Mouse (Mus musculus) forebrain, embryonic 15.5 days (tissue): ENCODE results near the gene Cped1. TPM values are rescaled to one million over a fixed set of nuclear protein-coding genes. Genes with fewer than 3 reads are reported as not detected.
"Not testable (repeated sequence)": the region's sequence is repeated elsewhere in the genome, so short reads cannot be mapped to it uniquely, and the experiment has no call there.

Source experiments
- ATAC-seq: fragments of 200-750 bp; cut with Nextera tagmentation; replicated peaks from 2 replicates; pipeline ENCODE4 v1.8.0; 2017; ENCODE audit warnings: mild to moderate bottlenecking, moderate TSS enrichment, moderate library complexity
- H3K27ac ChIP-seq: fragments of 300-500 bp; sonication (generic); replicated peaks from 2 replicates; pipeline ENCODE4 v1.5.1; 2015; ENCODE audit warnings: mild to moderate bottlenecking, inconsistent platforms
- H3K27me3 ChIP-seq: fragments of 300-500 bp; sonication (generic); 2 replicates; pipeline ENCODE4 v1.6.1; 2015; ENCODE audit warnings: inconsistent platforms
- H3K36me3 ChIP-seq: fragments of 300-500 bp; sonication (generic); 2 replicates; pipeline ENCODE4 v1.6.1; 2015; ENCODE audit warnings: mild to moderate bottlenecking, inconsistent platforms
- H3K4me1 ChIP-seq: fragments of 300-500 bp; sonication (generic); 2 replicates; pipeline ENCODE4 v1.6.1; 2015; ENCODE audit warnings: inconsistent platforms
- H3K4me2 ChIP-seq: fragments of 300-500 bp; sonication (generic); replicated peaks from 2 replicates; pipeline ENCODE4 v1.6.1; 2015; ENCODE audit warnings: mild to moderate bottlenecking, inconsistent platforms
- H3K4me3 ChIP-seq: fragments of 300-500 bp; sonication (generic); 2 replicates; pipeline ENCODE4 v1.5.1; 2015; ENCODE audit warnings: mild to moderate bottlenecking, inconsistent platforms
- H3K9ac ChIP-seq: fragments of 300-500 bp; sonication (generic); replicated peaks from 2 replicates; pipeline ENCODE4 v1.6.1; 2015; ENCODE audit warnings: mild to moderate bottlenecking, inconsistent platforms
- H3K9me3 ChIP-seq: fragments of 300-500 bp; sonication (generic); 2 replicates; pipeline ENCODE4 v1.6.1; 2016; ENCODE audit warnings: inconsistent platforms
- WGBS: fragments of 180-500 bp; shearing (Covaris S2); methylation state at CpG from one replicate; pipeline ENCODE4 v1.1.7; 2015; ENCODE audit warnings: mixed read lengths; 5-methylcytosine and 5-hydroxymethylcytosine counted together
- polyA plus RNA-seq: library from polyadenylated mRNA; unstranded; fragments of >200 nt; fragmentation: Nextera tagmentation; extraction: Ambion mirVana; gene quantifications from 2 replicates; pipeline ENCODE4 v1.2.1, GENCODE M21; 2015

Gene Cped1
- polyA plus RNA-seq, 1 experiment from 2014 or later, result 3.0 TPM

GRCm38 (mm10) chr6:22224351-22224750 is 238.6 kb downstream of the Cped1 start:
- Histone ChIP-seq H3K9me3 (no peaks in the 10 kb centered on the region), H3K9ac (no peak overlapping the region), H3K27ac (no peak overlapping the region), H3K27me3 (no peaks in the 10 kb centered on the region), H3K4me3 (no peak overlapping the region), H3K4me1 (no peaks in the 10 kb centered on the region), H3K36me3 (no peaks in the 10 kb centered on the region), H3K4me2 (no peak overlapping the region)
- 91% methylated on average over 4 of the region's 4 CpGs for WGBS
- ATAC-seq, result no peak

- 79% methylated on average over 3 of the region's 3 CpGs for WGBS
- no peaks in the 10 kb centered on the region for H3K36me3 ChIP-seq
Measured at GRCm38 (mm10) chr6:22231244-22231643, 245.5 kb downstream of the Cped1 start.

GRCm38 (mm10) chr6:22233517-22233916 is 247.8 kb downstream of the Cped1 start:
- no peak overlapping the region for H3K27ac ChIP-seq
- no peak overlapping the region for H3K4me3 ChIP-seq
- H3K36me3 ChIP-seq, result no peaks in the 10 kb centered on the region
- ATAC-seq, result no peak
- H3K27me3 ChIP-seq, result no peaks in the 10 kb centered on the region
- no peaks in the 10 kb centered on the region for H3K4me1 ChIP-seq
- H3K9ac ChIP-seq, result no peak overlapping the region
- H3K4me2 ChIP-seq, result no peak overlapping the region
- WGBS, result 53% methylated on average over 6 of the region's 6 CpGs
- H3K9me3 ChIP-seq, result no peaks in the 10 kb centered on the region

More at GRCm38 (mm10) chr6:22231244-22231643, 245.5 kb downstream of the Cped1 start:
- no peak overlapping the region for H3K27ac ChIP-seq
- no peaks in the 10 kb centered on the region for H3K9me3 ChIP-seq
- H3K27me3 ChIP-seq, result no peaks in the 10 kb centered on the region
- H3K9ac ChIP-seq, result no peak overlapping the region
- no peaks in the 10 kb centered on the region for H3K4me1 ChIP-seq
- no peak for ATAC-seq
- no peak overlapping the region for H3K4me3 ChIP-seq
- no peak overlapping the region for H3K4me2 ChIP-seq

GRCm38 (mm10) chr6:22235133-22235532 is 249.4 kb downstream of the Cped1 start:
- Histone ChIP-seq H3K27ac (no peak overlapping the region), H3K9me3 (no peaks in the 10 kb centered on the region), H3K9ac (no peak overlapping the region), H3K27me3 (no peaks in the 10 kb centered on the region), H3K4me1 (no peaks in the 10 kb centered on the region), H3K4me3 (no peak overlapping the region), H3K4me2 (no peak overlapping the region), H3K36me3 (no peaks in the 10 kb centered on the region)
- no peak for ATAC-seq
- WGBS, result 90% methylated on average over 6 of the region's 6 CpGs

- Histone ChIP-seq H3K4me3 (no peak overlapping the region), H3K9ac (no peak overlapping the region), H3K4me1 (no peaks in the 10 kb centered on the region), H3K4me2 (no peak overlapping the region), H3K9me3 (no peaks in the 10 kb centered on the region), H3K36me3 (no peaks in the 10 kb centered on the region), H3K27ac (no peak overlapping the region), H3K27me3 (no peaks in the 10 kb centered on the region)
- no peak for ATAC-seq
- WGBS, result 72% methylated on average over 8 of the region's 8 CpGs
Measured at GRCm38 (mm10) chr6:22243321-22243720, 257.6 kb downstream of the Cped1 start.

GRCm38 (mm10) chr6:22246696-22247095 is 261.0 kb downstream of the Cped1 start:
- Histone ChIP-seq H3K27ac (no peak overlapping the region), H3K4me3 (no peak overlapping the region), H3K36me3 (no peaks in the 10 kb centered on the region), H3K9me3 (no peaks in the 10 kb centered on the region), H3K9ac (no peak overlapping the region), H3K4me2 (no peak overlapping the region), H3K4me1 (no peaks in the 10 kb centered on the region), H3K27me3 (no peaks in the 10 kb centered on the region)
- WGBS, result 94% methylated on average over 2 of the region's 2 CpGs
- ATAC-seq, result no peak

- no peak overlapping the region for H3K27ac ChIP-seq
- no peak overlapping the region for H3K4me2 ChIP-seq
- no peaks in the 10 kb centered on the region for H3K36me3 ChIP-seq
- no peaks in the 10 kb centered on the region for H3K9me3 ChIP-seq
- no peak overlapping the region for H3K4me3 ChIP-seq
- no peak overlapping the region for H3K9ac ChIP-seq
- H3K27me3 ChIP-seq, result no peaks in the 10 kb centered on the region
- WGBS, result 85% methylated on average over 4 of the region's 4 CpGs
- no peaks in the 10 kb centered on the region for H3K4me1 ChIP-seq
- ATAC-seq, result no peak
Measured at GRCm38 (mm10) chr6:22258784-22259183, 273.1 kb downstream of the Cped1 start.

- Histone ChIP-seq H3K27me3 (no peaks in the 10 kb centered on the region), H3K4me1 (no peaks in the 10 kb centered on the region), H3K9ac (no peak overlapping the region), H3K9me3 (no peaks in the 10 kb centered on the region), H3K4me2 (no peak overlapping the region), H3K36me3 (no peaks in the 10 kb centered on the region), H3K4me3 (no peak overlapping the region), H3K27ac (no peak overlapping the region)
- peak; percentile 46; the same call in 1 of the 2 replicates for ATAC-seq
- 70% methylated on average over 4 of the region's 4 CpGs for WGBS
Measured at GRCm38 (mm10) chr6:22262519-22262918, 276.8 kb downstream of the Cped1 start.

GRCm38 (mm10) chr6:22264094-22264493 is 278.4 kb downstream of the Cped1 start:
- H3K9ac ChIP-seq, H3K27ac ChIP-seq, H3K4me3 ChIP-seq, H3K27me3 ChIP-seq, H3K4me1 ChIP-seq, ATAC-seq, H3K36me3 ChIP-seq, H3K9me3 ChIP-seq, H3K4me2 ChIP-seq: not testable (repeated sequence)
- WGBS, result 90% methylated on average over 8 of the region's 8 CpGs

GRCm38 (mm10) chr6:22266018-22266417 is 280.3 kb downstream of the Cped1 start:
- Histone ChIP-seq H3K9ac (no peak overlapping the region), H3K4me1 (no peaks in the 10 kb centered on the region), H3K36me3 (no peaks in the 10 kb centered on the region), H3K27ac (no peak overlapping the region), H3K27me3 (no peaks in the 10 kb centered on the region), H3K4me3 (no peak overlapping the region), H3K9me3 (no peaks in the 10 kb centered on the region), H3K4me2 (no peak overlapping the region)
- WGBS, result 88% methylated on average over 4 of the region's 4 CpGs
- no peak for ATAC-seq

GRCm38 (mm10) chr6:22267807-22268667 is 282.3 kb downstream of the Cped1 start:
- Histone ChIP-seq H3K9me3 (no peaks in the 10 kb centered on the region), H3K4me1 (no peaks in the 10 kb centered on the region), H3K9ac (no peak overlapping the region), H3K27ac (no peak overlapping the region), H3K36me3 (no peaks in the 10 kb centered on the region), H3K27me3 (no peaks in the 10 kb centered on the region), H3K4me3 (no peak overlapping the region), H3K4me2 (no peak overlapping the region)
- ATAC-seq, result no peak
- WGBS, result 86% methylated on average over 5 of the region's 5 CpGs

- H3K27me3 ChIP-seq, result no peaks in the 10 kb centered on the region
- no peak for ATAC-seq
- H3K36me3 ChIP-seq, result no peaks in the 10 kb centered on the region
- no peak overlapping the region for H3K9ac ChIP-seq
- no peak overlapping the region for H3K4me2 ChIP-seq
- H3K4me1 ChIP-seq, result no peaks in the 10 kb centered on the region
- no peak overlapping the region for H3K4me3 ChIP-seq
- no peak overlapping the region for H3K27ac ChIP-seq
- no peaks in the 10 kb centered on the region for H3K9me3 ChIP-seq
Measured at GRCm38 (mm10) chr6:22268677-22269076, 283.0 kb downstream of the Cped1 start.
